Mouse (Mus musculus): ENCODE data around the gene Rbm47.

GRCm38 (mm10) chr5:66082229-66082572, 90.7 kb downstream of the Rbm47 start:
- TF ChIP-seq POLR2A (IDR thresholded peaks at IDR 0.05; ENCODE audit: control insufficient read depth, extremely low read depth, insufficient read depth, low read length, poor library complexity): no peak
- TF ChIP-seq CTCF (IDR thresholded peaks at IDR 0.05; ENCODE audit: borderline replicate concordance, control insufficient read depth, extremely low read depth, insufficient read depth, low read length, poor library complexity): no peak

All from thymus, adult 2 months (tissue).